Mouse (Mus musculus) hindlimb bud, embryonic 11.5 days (tissue): ENCODE measurements around the gene Rps27l.
A peak's percentile ranks its signal among the peaks of the same experiment; 100 is the strongest.

Source experiments
- DNase-seq: peaks from one replicate; pipeline ENCODE4 v3.0.0-alpha.2; 2012; ENCODE audit warnings: low read depth, low spot score; ENCODE audit errors: extremely low spot score

The Rps27l gene

DNA sequence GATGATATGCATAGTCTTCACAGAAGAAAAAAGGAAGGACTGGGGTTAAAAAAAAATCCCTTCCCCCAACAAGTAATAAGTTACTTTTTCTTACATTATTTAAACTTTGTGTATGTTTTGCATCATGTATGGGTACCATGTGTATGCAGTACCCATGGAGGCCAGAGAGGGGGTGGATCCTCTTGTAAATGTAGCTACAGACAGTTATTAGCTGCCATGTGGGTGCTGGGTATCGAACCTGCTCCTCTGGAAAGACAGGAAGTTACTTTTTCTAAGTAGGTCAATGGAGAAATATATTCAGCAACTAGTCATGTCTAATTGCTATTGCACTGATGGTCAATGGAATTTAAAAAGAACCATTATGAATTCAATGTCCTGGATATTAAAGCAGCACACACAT lies 32.6 kb downstream of the Rps27l start:
- no peak for DNase-seq

DNA sequence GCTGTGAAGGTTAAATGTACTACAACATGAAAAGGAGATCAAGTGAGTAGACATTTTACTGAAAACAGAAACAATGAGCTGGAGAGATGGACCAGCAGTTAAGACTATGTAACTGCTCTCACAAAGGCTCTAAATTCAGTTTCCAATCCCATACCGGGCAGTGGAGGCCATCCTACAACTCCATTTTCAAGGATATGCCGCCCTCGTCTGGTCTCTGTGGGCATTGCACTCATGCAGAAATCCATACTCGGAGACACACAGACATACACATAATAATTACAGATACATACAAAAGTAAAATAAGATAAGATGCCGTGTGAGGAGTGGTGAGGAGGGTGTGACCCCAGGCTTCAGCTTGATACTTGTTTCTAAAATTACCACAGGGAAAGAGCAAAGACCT lies 34.6 kb downstream of the Rps27l start:
- DNase-seq: peak; percentile 52

DNA sequence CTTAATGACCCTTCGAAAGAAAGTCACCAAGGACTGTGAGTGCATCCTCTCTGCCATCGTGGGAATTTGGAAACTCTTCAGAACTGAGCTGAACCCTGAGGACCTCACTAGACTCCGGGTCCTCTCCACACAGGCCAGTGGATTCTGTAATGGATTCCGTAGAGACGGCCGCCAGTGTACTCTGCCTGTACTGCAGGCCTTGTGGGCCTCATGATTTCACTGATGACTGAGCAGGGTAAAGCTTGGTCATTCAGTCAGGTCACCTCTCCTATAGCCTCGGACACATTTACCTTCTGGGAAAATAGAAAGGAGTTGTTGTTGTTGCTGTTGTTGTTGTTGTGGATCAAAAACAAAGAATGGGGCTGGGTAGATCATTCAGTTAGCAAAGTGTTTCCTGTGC lies 36.2 kb downstream of the Rps27l start:
- DNase-seq: no peak

DNA sequence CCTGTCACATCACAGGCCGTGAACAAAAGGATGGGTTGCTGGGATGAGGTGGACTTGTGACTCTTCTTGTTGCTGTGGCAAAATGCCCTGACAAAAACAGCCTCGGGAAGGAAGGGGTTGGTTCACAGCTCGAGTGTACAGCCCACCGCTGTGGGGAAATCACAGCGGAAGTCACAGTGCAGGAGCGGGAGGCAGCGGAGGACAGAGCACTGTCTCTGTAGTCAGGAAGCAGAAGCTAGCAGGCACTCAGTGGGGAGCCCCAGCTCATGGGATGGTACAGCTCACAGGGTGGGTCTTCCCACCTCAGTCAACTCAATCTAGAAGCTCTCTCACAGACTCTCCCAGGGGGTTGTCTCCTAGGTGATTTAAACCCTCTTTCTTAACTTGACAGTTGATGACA lies 39.5 kb downstream of the Rps27l start:
- no peak for DNase-seq

DNA sequence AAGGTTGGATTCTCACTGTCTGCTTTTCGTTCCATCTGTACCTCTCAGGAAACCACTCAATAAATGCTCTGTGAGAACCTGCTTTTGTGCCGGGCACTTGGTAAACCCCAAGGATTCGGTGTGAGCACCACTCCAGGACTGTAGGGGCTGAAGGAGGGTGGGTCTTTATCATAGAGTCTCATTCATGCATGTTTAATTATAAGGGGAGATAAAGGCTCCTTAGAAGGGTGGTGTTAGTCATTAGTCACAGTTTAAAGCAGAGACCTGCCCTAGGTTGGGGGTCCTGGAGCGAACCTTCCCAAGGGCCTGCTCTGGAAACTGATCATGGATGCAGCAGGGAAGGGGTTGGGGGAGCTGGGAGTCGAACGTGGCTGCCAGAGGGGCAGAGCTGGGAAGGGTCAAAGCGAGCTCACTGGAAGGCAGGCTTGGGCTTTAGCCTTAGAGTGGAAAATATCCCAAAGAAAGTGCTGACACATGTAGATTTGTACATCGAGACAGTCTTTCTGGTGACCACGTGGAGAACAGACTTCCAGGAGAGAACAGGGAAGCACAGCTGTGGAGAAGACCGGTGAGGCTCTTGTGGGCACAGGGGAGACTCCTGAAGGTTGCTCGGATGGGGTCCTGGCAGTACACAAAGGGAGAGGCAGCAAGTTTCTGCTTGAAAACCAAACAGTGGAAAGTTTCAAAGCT lies 42.5 kb downstream of the Rps27l start:
- DNase-seq: no peak

DNA sequence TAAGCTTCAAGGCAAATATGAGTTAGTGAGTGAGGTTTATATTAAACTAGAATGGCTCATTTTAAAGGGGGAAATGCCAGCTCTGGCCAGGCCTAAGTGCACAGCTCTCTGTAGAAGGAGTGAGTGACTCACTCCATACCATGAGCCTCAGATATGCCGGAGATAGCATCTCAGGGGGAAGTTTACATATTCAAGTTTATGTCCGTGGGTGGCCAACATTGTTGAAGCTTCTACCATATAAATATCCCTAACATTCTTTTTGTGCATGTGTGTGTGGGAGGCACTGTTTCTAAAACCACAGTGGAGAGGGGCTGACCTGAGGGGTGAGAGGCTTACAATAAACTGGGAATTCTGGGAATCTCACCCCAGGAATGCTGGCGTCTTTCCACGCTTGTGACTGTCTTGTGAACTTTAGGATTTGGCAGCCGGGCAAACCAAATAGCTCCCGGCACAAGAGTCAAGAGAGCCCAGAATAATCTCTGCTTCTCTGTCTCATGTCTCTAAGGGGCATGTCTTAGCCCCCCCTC lies 43.1 kb downstream of the Rps27l start:
- no peak for DNase-seq

DNA sequence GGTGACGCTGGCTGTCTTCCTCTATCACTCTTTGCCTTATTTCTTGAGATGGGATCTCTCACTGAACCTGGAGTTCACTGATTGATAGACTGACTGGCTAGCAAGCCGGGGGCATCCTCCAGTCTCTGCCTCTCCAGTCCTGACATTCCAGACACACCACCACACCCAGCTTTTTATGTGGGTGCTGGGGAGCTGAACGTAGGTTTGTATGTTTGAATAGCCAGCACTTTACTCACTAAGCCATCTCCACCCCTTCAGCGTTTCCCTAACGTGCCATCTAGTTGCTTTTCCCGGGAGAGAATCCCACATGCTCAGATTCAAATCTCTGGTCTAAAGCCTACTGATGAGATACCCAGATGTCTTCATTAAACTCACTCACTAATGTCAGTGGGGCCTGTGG lies 43.7 kb downstream of the Rps27l start:
- DNase-seq: no peak

DNA sequence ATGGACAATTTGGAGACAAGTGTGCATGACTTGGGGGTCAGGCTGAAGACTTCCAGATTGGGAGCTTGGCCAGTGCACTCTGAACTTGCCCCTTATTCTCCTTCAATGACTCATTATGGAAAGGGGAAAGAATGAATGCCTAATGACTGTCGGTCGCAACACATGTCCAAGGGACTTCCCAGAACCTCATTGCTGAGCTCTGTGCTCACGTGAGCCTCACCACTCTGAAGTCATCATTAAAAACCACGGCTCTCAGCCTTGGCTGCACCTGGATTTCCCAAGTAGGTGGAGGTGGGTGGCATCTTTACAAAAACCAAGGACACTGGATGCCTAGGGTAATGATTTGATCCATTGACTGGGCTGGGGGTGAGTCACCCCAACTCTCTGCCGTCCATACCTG lies 44.2 kb downstream of the Rps27l start:
- no peak for DNase-seq

DNA sequence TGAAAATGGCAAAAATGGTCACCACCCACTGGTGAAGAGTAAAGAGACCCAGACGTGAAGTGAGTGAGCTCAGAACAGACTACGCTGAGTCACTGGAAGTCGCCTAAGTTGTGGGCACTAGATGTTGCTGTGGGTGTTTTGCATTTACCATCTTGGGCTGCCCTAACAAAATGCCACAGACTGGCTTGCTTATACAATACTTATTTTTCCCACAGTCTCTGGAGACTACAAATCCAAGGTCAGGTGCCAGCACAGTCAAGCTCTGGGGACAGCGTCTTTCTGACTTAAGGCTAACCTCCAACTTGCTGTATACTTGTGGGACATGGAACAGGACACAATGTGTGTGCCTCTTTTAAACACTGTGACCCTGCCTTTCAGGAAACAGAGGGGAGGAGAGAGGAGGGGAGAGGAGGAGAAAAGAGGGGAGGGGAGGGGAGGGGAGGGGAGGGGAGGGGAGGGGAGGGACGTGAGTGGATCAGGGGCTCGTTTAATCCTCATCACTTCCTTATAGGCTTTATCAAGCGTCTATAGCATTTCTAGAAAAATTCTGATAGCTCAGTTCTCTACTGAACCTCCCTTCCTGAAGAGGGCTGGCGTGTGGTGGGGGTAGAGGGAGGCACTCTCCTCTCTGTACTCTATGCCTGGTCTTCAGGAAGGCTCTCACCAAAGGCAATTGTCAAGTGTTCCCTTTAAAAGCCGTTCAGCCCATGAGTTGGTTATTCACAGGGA lies 45.3 kb downstream of the Rps27l start:
- DNase-seq: no peak

DNA sequence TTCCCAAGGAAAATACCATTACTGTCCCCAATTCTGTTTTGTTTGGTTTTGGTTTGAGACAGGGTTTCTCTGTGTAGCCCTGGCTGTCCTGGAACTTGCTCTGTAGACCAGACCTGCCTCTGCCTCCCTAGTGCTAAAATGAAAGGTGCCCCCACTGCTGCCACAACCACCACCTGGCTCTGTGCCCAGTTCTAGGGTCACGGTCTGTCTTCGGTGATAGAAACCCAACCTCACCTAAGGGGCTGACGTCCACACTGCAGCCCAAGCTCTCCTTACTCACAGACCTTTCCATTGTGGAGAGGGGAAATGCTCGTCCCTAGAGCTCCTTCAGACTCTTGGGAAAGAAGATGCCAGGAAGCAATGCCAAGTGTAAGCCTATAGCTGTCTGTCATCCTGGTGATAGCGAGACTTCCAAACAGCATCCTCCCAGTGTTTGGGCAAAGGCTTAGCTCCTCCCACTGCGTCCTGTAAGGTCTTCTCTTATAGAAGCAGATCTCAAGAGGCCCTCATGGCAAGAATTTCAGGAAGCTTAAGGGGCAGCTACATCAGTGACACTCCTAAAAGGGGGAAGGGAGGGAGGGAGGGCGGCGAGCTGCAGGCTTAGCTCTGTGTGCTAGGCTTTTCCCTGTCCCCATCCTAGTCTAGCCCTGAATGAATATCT lies 46.0 kb downstream of the Rps27l start:
- no peak for DNase-seq
